Mouse (Mus musculus) testis, adult 2 months (tissue): Measurements from ENCODE around the gene Egr4.

Experiments used
- CTCF ChIP-seq: fragments of 200-500 bp; IDR thresholded peaks from 2 replicates; pipeline ENCODE4 v1.5.1; 2012; ENCODE audit warnings: low read depth, mild to moderate bottlenecking, inconsistent platforms, low read length, moderate library complexity; ENCODE audit not compliant: control insufficient read depth, insufficient read depth, insufficient replicate concordance
- POLR2A ChIP-seq: fragments of 200-500 bp; IDR thresholded peaks from 2 replicates; pipeline ENCODE4 v1.6.1; 2012; ENCODE audit warnings: low read depth, mild to moderate bottlenecking, inconsistent platforms, low read length, moderate library complexity; ENCODE audit not compliant: control insufficient read depth

DNA sequence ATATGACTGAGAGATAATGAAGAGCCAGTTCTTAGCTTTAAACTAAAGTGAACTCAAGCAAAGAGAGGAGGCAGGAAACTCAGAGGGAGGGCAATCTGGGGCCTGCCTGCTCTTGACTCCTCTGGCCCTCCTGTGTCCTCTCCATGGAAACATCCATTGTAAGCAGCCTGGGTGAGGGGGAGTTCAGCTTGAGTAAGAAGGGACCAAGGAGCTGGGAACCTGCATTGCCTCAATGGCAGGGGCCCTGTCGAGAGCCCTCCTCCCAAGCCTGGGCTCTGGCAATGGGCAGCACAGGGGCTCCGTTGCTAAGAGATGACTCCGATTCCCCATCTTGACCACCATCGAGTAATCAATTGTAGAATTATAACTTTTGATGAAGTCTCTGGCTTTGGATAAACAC is 24.9 kb downstream of the Egr4 start:
- TF ChIP-seq CTCF = no peak
- no peak for TF ChIP-seq POLR2A
